Mouse (Mus musculus) left cerebral cortex, adult 2 months (tissue): ENCODE measurements around the gene Atad2b. TPM values are rescaled to one million over a fixed set of nuclear protein-coding genes. Genes with fewer than 3 reads are reported as not detected.
A peak's percentile ranks its signal among the peaks of the same experiment; 100 is the strongest.

Experiments used
- DNase-seq, 2 experiments: peaks; one replicate each; pipeline ENCODE4 v3.0.0; 2021 to 2022; ENCODE audit warnings: low spot score in 2 of 2, mixed read lengths in 1 of 2; ENCODE audit errors: extremely low spot score in 1 of 2
- H3K27ac ChIP-seq: fragments of 200-600 bp; 2 replicates; pipeline ENCODE4 v1.8.1; 2022
- H3K4me3 ChIP-seq: fragments of 200-600 bp; 2 replicates; pipeline ENCODE4 v1.8.1; 2022
- CTCF ChIP-seq: fragments of 200-600 bp; IDR thresholded peaks from 2 replicates; pipeline ENCODE4 v1.8.1; 2022; ENCODE audit warnings: antibody characterized with exemption, mild to moderate bottlenecking, moderate library complexity
- intact Hi-C: fragments of 180-260 bp; cut with DNase I; formaldehyde crosslinking; loops from one replicate; pipeline ENCODE4 v1.15.1; 2025
- total RNA-seq, 2 experiments: library from RNA; stranded (reverse); gene quantifications; 2 replicates each; pipeline ENCODE4 v1.2.3; 2021

The Atad2b gene
- total RNA-seq, 2 experiments from 2014 or later: 32.6 to 37.9 TPM

- TF ChIP-seq CTCF: no peak
- peak in 1 of 2 experiments; percentile 22 for DNase-seq
- intact Hi-C loops: no loop called here
- Histone ChIP-seq H3K27ac (peak overlapping the region; percentile 33; the same call in 1 of the 2 replicates), H3K4me3 (no peak overlapping the region)
Measured at GRCm38 (mm10) chr12:5025226-5025861, 108.2 kb downstream of the Atad2b start.

GRCm38 (mm10) chr12:5029035-5029434 lies 111.9 kb downstream of the Atad2b start:
- TF ChIP-seq CTCF: peak; percentile 62
- no peak for DNase-seq
- Histone ChIP-seq H3K27ac (no peak overlapping the region), H3K4me3 (no peak overlapping the region)
- intact Hi-C loops: loop anchor here (2.0 kb wide), 1 partner anchor 110 kb away; no protein-coding TSS in a partner anchor

- no peak for DNase-seq
- H3K27ac ChIP-seq: peak overlapping the region; percentile 57; the same call in 1 of the 2 replicates
- no peak for TF ChIP-seq CTCF
- intact Hi-C loops: no loop called here
- no peak overlapping the region for H3K4me3 ChIP-seq
Measured at GRCm38 (mm10) chr12:5038008-5038407, 120.9 kb downstream of the Atad2b start.

- Histone ChIP-seq H3K27ac (no peak overlapping the region), H3K4me3 (no peak overlapping the region)
- intact Hi-C loops: no loop called here
- no peak for TF ChIP-seq CTCF
- no peak for DNase-seq
Measured at GRCm38 (mm10) chr12:5044141-5044540, 127.0 kb downstream of the Atad2b start.

GRCm38 (mm10) chr12:5048104-5048503 lies 131.0 kb downstream of the Atad2b start:
- no peak for TF ChIP-seq CTCF
- no peak for DNase-seq
- H3K27ac ChIP-seq: no peak overlapping the region
- H3K4me3 ChIP-seq: no peak overlapping the region
- intact Hi-C loops: no loop called here

DNA sequence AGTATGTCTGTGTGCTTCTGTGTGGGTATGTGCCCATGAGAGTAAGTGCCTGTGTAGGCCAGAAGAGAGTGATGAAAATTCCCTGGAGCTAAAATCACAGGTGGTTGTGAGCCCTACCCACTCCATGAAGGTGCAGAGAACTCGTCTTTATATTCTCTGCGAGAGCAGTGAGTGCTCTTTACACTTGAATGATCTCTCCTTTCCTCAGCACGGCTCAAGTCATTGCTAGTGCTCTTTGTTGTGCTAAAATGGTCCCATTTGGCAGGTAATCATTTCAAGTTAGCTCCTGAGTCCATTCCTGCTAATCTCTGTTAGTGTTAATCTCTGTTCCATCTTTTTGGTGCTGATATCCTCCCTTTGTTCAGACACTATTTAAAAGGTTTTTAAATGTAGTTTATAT lies 150.4 kb downstream of the Atad2b start:
- Histone ChIP-seq H3K27ac (no peak overlapping the region), H3K4me3 (no peak overlapping the region)
- DNase-seq: no peak
- intact Hi-C loops: no loop called here
- TF ChIP-seq CTCF: no peak

GRCm38 (mm10) chr12:5070131-5070530 lies 153.0 kb downstream of the Atad2b start:
- intact Hi-C loops: no loop called here
- Histone ChIP-seq H3K27ac (0 out of 2 replicates have a peak overlapping the region, but pooled peaks have one; percentile 38), H3K4me3 (no peak overlapping the region)
- no peak for DNase-seq
- no peak for TF ChIP-seq CTCF

- Histone ChIP-seq H3K27ac (peak overlapping the region; percentile 48), H3K4me3 (no peak overlapping the region)
- intact Hi-C loops: no loop called here
- no peak for TF ChIP-seq CTCF
- DNase-seq: peak in 1 of 2 experiments; percentile 35
Measured at GRCm38 (mm10) chr12:5073191-5073590, 156.0 kb downstream of the Atad2b start.

GRCm38 (mm10) chr12:5081480-5081879 lies 164.3 kb downstream of the Atad2b start:
- H3K4me3 ChIP-seq: no peak overlapping the region
- intact Hi-C loops: no loop called here

DNA sequence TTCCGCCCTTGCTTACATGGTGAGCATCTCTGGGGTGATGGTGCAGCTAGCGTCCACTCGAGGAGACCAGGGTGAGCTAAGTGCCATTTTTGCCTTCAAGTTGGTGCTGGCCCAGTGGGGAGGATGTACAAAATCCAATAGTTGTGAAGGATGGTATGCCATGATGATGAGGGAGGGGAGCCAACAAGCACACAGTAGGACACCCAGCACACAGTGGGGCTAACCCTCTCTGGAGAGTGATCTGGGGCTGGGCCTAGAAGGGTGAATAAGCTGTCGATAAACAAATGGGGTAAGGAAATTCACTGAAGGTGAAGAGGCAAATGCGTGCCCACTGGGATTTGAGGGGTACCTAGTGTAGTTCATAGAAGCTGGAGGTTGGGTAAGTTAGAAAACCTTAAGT lies 167.6 kb downstream of the Atad2b start:
- intact Hi-C loops: no loop called here
- Histone ChIP-seq H3K4me3 (no peak overlapping the region), H3K27ac (no peak overlapping the region)
- TF ChIP-seq CTCF: no peak
- DNase-seq: no peak

More at GRCm38 (mm10) chr12:5081480-5081879, 164.3 kb downstream of the Atad2b start:
- no peak overlapping the region for H3K27ac ChIP-seq
- DNase-seq: no peak
- no peak for TF ChIP-seq CTCF

- Histone ChIP-seq H3K27ac (no peak overlapping the region), H3K4me3 (no peak overlapping the region)
- TF ChIP-seq CTCF: no peak
- peak in 1 of 2 experiments; percentile 61 for DNase-seq
- intact Hi-C loops: no loop called here
Measured at GRCm38 (mm10) chr12:5087787-5088519, 170.8 kb downstream of the Atad2b start.

DNA sequence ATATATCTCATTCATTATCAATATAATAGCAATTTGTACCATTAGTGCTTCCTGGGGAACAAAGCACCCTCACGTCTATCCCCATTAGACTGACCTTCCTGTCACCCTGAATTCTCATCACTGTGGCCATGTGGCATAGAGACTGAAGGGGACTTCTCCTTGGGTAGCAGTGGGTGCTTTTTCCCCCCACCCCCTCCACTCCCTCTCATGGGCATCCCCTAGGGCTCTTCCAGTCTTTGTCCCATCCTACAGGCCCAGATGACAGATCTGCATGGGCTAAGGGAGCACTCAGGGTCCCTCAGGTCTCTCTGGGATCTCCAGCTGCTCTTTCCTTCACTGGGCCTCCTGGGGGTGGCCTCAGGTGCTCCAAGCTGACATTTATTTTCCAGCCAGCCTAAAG lies 171.5 kb downstream of the Atad2b start:
- Histone ChIP-seq H3K4me3 (no peak overlapping the region), H3K27ac (no peak overlapping the region)
- intact Hi-C loops: no loop called here
- TF ChIP-seq CTCF: no peak
- no peak for DNase-seq

Other genes with a start within 250 kb of the Atad2b start
- gene Fam228a, start 178.9 kb upstream of the Atad2b start, total RNA-seq: 1 to 10 TPM; 2.8 to 2.9 TPM
- gene Pfn4, start 148.3 kb upstream of the Atad2b start, total RNA-seq: 10 to 100 TPM in 1 of 2 experiments, 1 to 10 TPM in 1; 9.7 to 12.5 TPM
- 10 to 100 TPM; 20.2 to 20.5 TPM for gene Fam228b, start 148.1 kb upstream of the Atad2b start, total RNA-seq
- 10 to 100 TPM; 75.5 to 85.2 TPM for gene Sf3b6, start 99.8 kb upstream of the Atad2b start, total RNA-seq
- 10 to 100 TPM; 43.7 to 48.3 TPM for gene Fkbp1b, start 75.8 kb upstream of the Atad2b start, total RNA-seq
- 10 to 100 TPM; 11.8 to 12.5 TPM for gene Wdcp, start 74.0 kb upstream of the Atad2b start, total RNA-seq
- under 1 TPM; 0.75 to 0.93 TPM for gene Mfsd2b, start 43.0 kb upstream of the Atad2b start, total RNA-seq
- gene Ubxn2a, start 9.6 kb upstream of the Atad2b start, total RNA-seq: 10 to 100 TPM; 56.5 to 60.3 TPM